Mouse (Mus musculus) thymus, postnatal 10 days (tissue): ENCODE data around the gene Gm20822.
"Not testable (repeated sequence)": the region's sequence is repeated elsewhere in the genome, so short reads cannot be mapped to it uniquely, and the experiment has no call there.

Experiments used
- DNase-seq, 2 experiments: peaks; one replicate each; pipeline ENCODE4 v3.0.0; 2021; ENCODE audit warnings: low spot score in 2 of 2

Gene Gm20822

DNA sequence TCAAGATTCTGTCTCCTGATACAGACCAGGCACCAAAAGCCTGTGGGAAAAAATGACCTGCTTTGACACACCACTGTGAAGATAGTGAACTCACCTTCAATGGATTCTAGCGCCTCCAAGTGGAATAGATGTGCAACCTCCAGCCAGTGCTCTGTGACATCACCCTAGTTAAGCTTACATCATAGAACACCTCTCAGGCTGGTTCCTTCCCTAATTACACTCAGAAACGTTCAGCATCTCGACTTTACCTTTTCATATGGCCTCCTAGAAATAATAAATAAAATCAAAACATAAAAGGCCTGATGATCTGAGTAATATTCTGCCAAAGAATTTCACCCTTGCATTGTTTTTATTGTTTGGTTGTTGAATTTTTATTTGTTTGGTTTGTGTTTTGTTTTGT lies at the start of gene Gm20822:
TSS of gene Gm20822 (minus strand) at position 101 of the 400 bp plus-strand sequence.
- not testable (repeated sequence) for DNase-seq
